Mouse (Mus musculus) heart, adult 8-10 months (tissue): ENCODE data around the gene Dexi. TPM values are rescaled to one million over a fixed set of nuclear protein-coding genes. Genes with fewer than 3 reads are reported as not detected.

ENCODE experiments used
- DNase-seq: peaks from one replicate; pipeline ENCODE4 v3.0.0; 2022; ENCODE audit warnings: low spot score
- total RNA-seq, 4 experiments: library from RNA; stranded (reverse); gene quantifications; 2 replicates each; pipeline ENCODE4 v1.2.4; 2022

Dexi gene
- total RNA-seq, 4 experiments from 2014 or later = 36.4 to 38.7 (median 37.3) TPM

GRCm38 (mm10) chr16:10499122-10499521 lies 43.7 kb downstream of the Dexi start:
- DNase-seq = no peak

DNA sequence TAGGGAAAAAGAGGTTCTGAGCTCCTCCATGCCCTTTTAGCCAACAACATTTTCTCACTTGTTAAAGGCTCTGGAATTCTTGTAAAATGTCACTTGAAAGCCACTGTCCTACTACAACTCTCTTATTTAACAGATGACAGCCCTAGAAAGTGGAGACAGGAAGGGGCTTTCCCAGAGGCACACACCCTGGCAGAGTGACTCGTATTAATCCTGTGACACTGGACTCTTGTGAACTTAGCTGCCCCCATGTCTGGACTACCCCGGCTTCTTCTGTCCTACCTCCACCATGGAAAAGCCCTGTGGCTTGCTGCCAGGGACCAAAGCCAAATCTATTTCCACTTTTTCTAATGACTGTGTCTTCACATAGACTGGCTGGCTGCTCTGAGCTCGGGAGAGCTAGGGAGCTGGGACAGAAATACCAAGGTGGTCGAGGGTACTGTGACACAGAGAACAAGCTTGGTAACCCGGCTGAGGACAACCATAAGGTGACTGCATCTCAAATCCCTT lies 44.7 kb downstream of the Dexi start:
- DNase-seq = no peak

DNA sequence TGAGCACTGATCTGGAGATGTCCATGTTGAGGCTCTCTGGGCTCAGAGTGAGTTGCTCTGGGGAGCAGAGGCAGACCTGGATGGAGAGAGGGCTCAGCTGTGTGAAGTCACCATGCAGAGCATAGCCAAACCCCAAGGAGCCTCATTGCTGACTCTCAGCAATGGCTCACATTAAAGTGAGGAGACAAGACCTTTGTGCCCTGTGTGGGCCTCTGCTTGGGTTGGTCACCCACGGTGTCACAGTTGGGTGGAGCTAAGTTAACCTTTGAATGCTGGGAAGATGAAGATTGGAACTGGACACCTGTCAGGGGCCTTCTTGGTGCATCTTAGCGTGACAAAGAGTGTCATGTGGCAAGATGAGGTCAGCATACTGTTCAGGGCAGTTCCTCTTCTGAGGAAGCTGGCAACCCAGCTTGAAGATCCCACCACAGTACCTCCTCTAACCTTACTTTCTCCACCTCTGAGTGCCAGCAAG lies 47.0 kb downstream of the Dexi start:
- no peak for DNase-seq

DNA sequence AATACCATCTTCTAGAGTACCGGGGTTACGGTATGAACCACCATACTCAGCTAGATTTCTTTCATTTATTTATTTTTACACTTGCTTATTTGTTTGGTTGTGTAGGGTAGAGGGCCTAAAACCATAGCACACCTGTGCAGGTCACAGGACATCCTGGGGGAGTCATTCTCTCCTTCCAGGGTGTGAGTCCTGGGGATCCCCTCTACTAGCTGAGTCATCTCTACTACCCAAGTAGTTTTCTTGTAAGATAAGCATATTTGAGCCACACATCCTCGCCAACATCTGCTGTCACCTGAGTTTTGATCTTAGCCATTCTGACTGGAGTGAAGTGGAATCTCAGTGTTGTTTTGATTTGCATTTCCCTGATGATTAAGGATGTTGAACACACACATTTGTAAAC lies 50.3 kb downstream of the Dexi start:
- no peak for DNase-seq

DNA sequence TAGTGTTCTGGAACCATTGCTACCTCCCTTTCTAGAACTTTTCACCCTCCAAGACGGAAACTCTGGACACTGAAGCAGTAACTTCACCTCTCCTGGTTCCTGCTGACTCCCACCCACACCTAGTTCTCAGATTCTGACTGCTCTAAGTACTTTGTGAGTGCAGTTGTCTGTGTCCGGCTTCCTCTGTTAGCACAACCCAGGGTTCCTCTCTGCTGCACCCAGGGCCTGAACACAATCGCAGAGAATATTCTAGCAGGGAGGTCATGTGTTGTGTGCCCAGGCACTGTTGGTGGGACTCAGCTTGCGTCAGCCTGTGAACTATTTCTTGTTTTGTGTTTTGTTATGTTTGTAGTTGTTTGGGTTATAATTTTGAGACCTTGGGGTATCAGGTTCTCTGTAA lies 51.1 kb downstream of the Dexi start:
- no peak for DNase-seq

- DNase-seq = no peak
Measured at GRCm38 (mm10) chr16:10490503-10491150, 52.2 kb downstream of the Dexi start.

- no peak for DNase-seq
Measured at GRCm38 (mm10) chr16:10489904-10490457, 52.9 kb downstream of the Dexi start.

GRCm38 (mm10) chr16:10489483-10489882 lies 53.4 kb downstream of the Dexi start:
- no peak for DNase-seq

- no peak for DNase-seq
Measured at GRCm38 (mm10) chr16:10488769-10489481, 53.9 kb downstream of the Dexi start.

- no peak for DNase-seq
Measured at GRCm38 (mm10) chr16:10487895-10488493, 54.9 kb downstream of the Dexi start.

GRCm38 (mm10) chr16:10486993-10487392 lies 55.9 kb downstream of the Dexi start:
- DNase-seq = no peak

DNA sequence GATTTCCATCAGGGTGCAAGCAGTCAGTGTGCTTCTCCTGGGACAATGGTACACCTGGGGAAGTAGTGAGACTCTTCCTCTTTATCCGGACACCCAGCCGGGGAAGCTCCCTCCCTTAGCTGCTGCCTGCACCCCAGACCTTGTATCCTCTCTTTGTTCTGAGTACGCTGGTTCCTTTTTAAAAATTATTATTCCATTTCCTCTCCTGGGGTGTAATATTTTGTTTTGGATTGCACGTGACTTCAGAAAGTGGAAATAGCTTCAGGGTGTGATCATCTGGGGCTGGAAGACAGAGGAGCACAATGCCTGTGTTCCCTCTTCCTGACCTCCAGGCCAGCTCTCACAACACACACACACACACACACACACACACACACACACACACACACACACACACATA lies 60.5 kb downstream of the Dexi start:
- DNase-seq = peak; percentile 32

- no peak for DNase-seq
Measured at GRCm38 (mm10) chr16:10479857-10480256, 63.0 kb downstream of the Dexi start, which contains the start of gene Ciita. Gene Ciita, plus strand, starts transcription at chr16:10480059.

DNA sequence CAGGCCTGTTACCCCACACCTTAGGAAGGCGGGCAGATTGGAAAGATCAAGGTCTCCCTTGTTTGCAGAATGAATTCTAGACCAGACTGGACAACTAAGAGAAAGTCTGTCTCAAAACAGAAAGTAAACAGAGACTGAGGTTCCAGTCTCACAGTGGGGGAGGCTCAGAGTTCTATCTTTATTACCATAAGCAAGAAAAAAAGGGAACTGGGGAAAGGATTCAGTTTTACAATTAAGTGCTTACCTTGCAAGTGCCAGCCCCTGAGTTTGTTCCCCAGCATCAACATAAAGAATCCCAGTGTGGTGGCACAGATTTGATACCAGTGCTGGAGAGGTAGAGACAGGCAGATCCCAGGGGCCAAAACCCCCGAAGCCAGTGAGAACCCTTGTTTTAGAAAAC lies 66.9 kb downstream of the Dexi start:
- no peak for DNase-seq

DNA sequence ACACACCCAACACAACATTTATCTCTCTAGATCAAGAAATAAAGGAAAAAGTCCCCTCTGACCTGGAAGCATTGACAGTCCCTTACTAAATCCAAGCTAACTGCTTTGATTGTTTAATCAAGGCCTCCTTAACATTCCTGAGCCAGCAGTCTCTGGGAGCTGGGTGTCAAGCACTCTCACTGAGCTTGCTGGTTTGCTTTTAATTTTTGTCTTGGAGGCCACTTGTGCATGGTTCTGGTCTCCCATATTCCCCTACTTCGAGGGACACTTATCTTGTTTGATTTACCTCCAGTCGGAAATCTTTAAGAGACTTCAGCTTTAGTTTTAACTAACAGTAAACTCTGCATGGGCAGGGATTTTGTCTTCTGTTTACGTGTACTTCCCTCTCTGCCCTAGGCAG lies 67.9 kb downstream of the Dexi start:
- no peak for DNase-seq

DNA sequence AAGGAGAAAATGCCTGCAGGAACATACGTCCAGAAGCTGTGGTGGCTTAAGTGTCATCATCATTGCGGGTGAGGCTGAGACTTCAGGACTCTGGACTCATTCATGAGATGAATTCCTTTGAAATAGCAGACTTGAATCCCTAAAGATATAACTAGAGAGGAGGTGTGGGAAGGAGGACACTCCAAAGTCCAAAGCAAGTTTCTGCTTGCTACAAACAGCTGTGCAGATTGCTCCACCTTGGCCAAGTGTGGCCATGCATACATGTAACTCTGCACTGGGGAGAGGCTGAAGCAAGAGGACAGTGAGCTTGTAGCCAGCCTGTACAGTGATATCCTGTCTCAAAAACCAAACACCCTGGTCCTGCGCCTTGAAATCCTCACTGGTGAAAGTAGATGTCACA lies 70.9 kb downstream of the Dexi start:
- no peak for DNase-seq

GRCm38 (mm10) chr16:10468201-10468600 lies 74.7 kb downstream of the Dexi start:
- DNase-seq = no peak

- no peak for DNase-seq
Measured at GRCm38 (mm10) chr16:10467391-10468107, 75.3 kb downstream of the Dexi start.

GRCm38 (mm10) chr16:10465011-10465681 lies 77.7 kb downstream of the Dexi start:
- no peak for DNase-seq

- DNase-seq = no peak
Measured at GRCm38 (mm10) chr16:10461178-10461577, 81.7 kb downstream of the Dexi start.

DNA sequence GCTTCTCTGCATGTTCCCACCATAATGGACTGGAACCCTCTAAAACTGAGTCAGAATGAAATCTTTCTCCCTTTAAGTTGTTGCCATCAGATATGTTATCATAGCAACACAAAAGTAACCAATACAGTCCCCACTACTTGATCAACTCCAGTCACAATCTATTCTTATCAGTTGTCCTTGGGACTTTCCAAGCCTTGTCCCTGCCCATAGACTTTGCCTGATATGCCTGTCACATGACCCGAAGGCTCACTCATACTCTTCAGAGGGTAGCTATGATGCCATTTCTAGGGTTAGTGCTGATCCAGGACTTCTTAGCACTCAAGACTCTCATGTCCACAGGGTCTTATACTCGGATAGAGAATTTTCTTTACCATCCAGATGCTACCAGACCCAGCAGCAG lies 82.7 kb downstream of the Dexi start:
- DNase-seq = no peak
